Comparison of ENCODE assay signal across 13 mouse cellular contexts in the genomic region with DNA sequence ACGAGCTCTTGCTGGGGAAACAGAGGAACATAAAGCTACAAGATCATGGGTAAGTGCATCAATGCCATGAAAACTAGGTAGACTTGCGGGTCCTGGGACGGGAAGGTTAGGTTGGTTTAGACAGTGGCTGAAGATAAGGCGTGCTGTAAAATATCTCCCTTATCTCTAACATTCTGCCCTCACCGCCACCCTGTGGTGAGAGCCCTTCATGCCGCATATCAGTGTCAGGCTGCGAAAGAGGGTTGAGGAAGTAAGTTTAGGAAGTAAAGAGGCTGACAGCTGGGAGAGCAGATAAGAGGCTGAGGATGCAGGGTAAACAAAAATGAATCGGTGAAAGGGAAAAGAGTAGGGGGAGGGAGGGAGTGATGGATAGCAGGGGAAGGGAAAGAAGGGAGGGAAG. TPM values are rescaled to one million over a fixed set of nuclear protein-coding genes. Genes with fewer than 3 reads are reported as not detected.
A peak's percentile ranks its signal among the peaks of the same experiment; 100 is the strongest.
DNase-seq lines count a peak whose midpoint lies in the region; ATAC-seq and TF ChIP-seq lines count a peak whose summit lies in the region.
"Had no signal": no experiment of that assay in that cellular context is flagged by ENCODE, and none has a peak within 500 bp of the region (broad histone marks: within the 10 kb centered on the region; RNA-seq: fewer than 3 reads in every experiment).

No protein-coding gene starts in this region.

- H3K36me3 ChIP-seq in lung, postnatal 0 days (ENCODE audit: insufficient read depth, low read length) = no peaks in the 10 kb centered on the region
- H3K36me3 ChIP-seq in liver, postnatal 0 days (replicated peaks; ENCODE audit: insufficient read depth, low read length) = no peaks in the 10 kb centered on the region

- H3K4me2 ChIP-seq in lung, postnatal 0 days (replicated peaks; ENCODE audit: low read depth, low read length) = no peak overlapping the region
- no peak overlapping the region for H3K4me2 ChIP-seq in liver, postnatal 0 days (ENCODE audit: low read depth, low read length)
- H3K4me2 ChIP-seq: hindbrain, embryonic 15.5 days had no signal

- peak; percentile 44 for TF ChIP-seq CTCF in lung, postnatal 0 days (IDR thresholded peaks at IDR 0.05)
- TF ChIP-seq CTCF in liver, postnatal 0 days (IDR thresholded peaks at IDR 0.05; ENCODE audit: low read depth) = peak; percentile 56

- no peak overlapping the region for H3K4me3 ChIP-seq in lung, postnatal 0 days (ENCODE audit: low read depth, low read length)
- no peak overlapping the region for H3K4me3 ChIP-seq in liver, postnatal 0 days (ENCODE audit: low read depth, low read length)
- H3K4me3 ChIP-seq: hindbrain, embryonic 15.5 days had no signal

- WGBS in lung, postnatal 0 days = 10% methylated on average over 8 of the region's 8 CpGs
- WGBS in liver, postnatal 0 days (ENCODE audit: insufficient replicate concordance) = 2% methylated on average over 8 of the region's 8 CpGs

- H3K27ac ChIP-seq in lung, postnatal 0 days (ENCODE audit: low read length) = no peak overlapping the region
- no peak overlapping the region for H3K27ac ChIP-seq in liver, postnatal 0 days (ENCODE audit: low read depth)
- H3K27ac ChIP-seq: hindbrain, embryonic 15.5 days had no signal

- H3K4me1 ChIP-seq in lung, postnatal 0 days (ENCODE audit: insufficient read depth, low read depth, low read length) = no peaks in the 10 kb centered on the region
- H3K4me1 ChIP-seq in liver, postnatal 0 days (ENCODE audit: insufficient read depth) = peaks cover 5% of the 10 kb centered on the region

- TF ChIP-seq EP300 in lung, postnatal 0 days (IDR thresholded peaks at IDR 0.05) = no peak
- peak; percentile 84; the same call in 1 of the 2 replicates for TF ChIP-seq EP300 in liver, postnatal 0 days (IDR thresholded peaks at IDR 0.05; ENCODE audit: low read depth)

- H3K27me3 ChIP-seq in lung, postnatal 0 days (replicated peaks; ENCODE audit: insufficient read depth, low read length) = no peaks in the 10 kb centered on the region
- H3K27me3 ChIP-seq in liver, postnatal 0 days (ENCODE audit: insufficient read depth, low read length) = no peaks in the 10 kb centered on the region
- H3K27me3 ChIP-seq: hindbrain, embryonic 15.5 days had no signal

- no peak overlapping the region for H3K9ac ChIP-seq in lung, postnatal 0 days (replicated peaks; ENCODE audit: low read depth)
- no peak overlapping the region for H3K9ac ChIP-seq in liver, postnatal 0 days (replicated peaks)
- H3K9ac ChIP-seq: hindbrain, embryonic 15.5 days had no signal

- no peak for DNase-seq in lung, postnatal 0 days (ENCODE audit: low spot score)
- DNase-seq in lung, postnatal 25 days (ENCODE audit: low spot score) = no peak
- peak; percentile 48 for DNase-seq in c-Kit-positive CD71-positive TER-119-negative erythroid progenitor cells, embryonic 14.5 days (ENCODE audit: low read depth)
- peak; percentile 43 for DNase-seq in liver, postnatal 0 days
- DNase-seq in thymus, postnatal 4 days = peak; percentile 76
- no peak for DNase-seq in right cerebral cortex, postnatal 25 days
- no peak for DNase-seq in kidney, postnatal 10 days
- DNase-seq in left cerebral cortex, adult 8-10 months (ENCODE audit: low spot score in 2 of 2) = no peak
- DNase-seq: cerebellum, adult 9-10 months; right cerebral cortex, postnatal 4 days had no signal

- ATAC-seq in lung, postnatal 0 days = no peak
- peak; percentile 85 for ATAC-seq in liver, postnatal 0 days
- ATAC-seq: forebrain, embryonic 14.5 days had no signal

- H3K9me3 ChIP-seq in lung, postnatal 0 days (ENCODE audit: low read length) = no peaks in the 10 kb centered on the region
- H3K9me3 ChIP-seq in liver, postnatal 0 days (ENCODE audit: low read length) = no peaks in the 10 kb centered on the region
- H3K9me3 ChIP-seq: hindbrain, embryonic 15.5 days had no signal

RNA-seq across cellular contexts. Expression of gene Sult6b2, which starts 26.9 kb away (rescaled TPM):
- polyA plus RNA-seq in lung, postnatal 0 days (2015; fragmentation: Nextera tagmentation; extraction: Ambion mirVana) = not detected in 2 replicates
- not detected in 2 replicates for polyA plus RNA-seq in liver, postnatal 0 days (2015; fragmentation: Nextera tagmentation; extraction: Ambion mirVana)
- total RNA-seq in left cerebral cortex, adult 8-10 months (2022) = under 1 TPM in 3 of 4 experiments, not detected in 1; 0.16 to 0.30 (median 0.25) TPM
- polyA plus RNA-seq: hindbrain, embryonic 15.5 days; limb, embryonic 11.5 days had no signal

Comparison
In these comparisons a context has a peak if more than half of its experiments do, and no peak if none do; other contexts are left out.
1. DNase-seq: peak in c-Kit-positive CD71-positive TER-119-negative erythroid progenitor cells, embryonic 14.5 days (single experiment), liver, postnatal 0 days (single experiment) and thymus, postnatal 4 days (single experiment); none in lung, postnatal 0 days (single experiment), lung, postnatal 25 days (single experiment), right cerebral cortex, postnatal 25 days (single experiment), kidney, postnatal 10 days (single experiment) and left cerebral cortex, adult 8-10 months (0 of 2).